Mouse (Mus musculus): ENCODE measurements at regions not wholly inside any gene's neighbourhood (a gene's known extent, or its start where the extent isn't known, plus 50 kb on each side); places are given as distances from the start of the nearest gene placed in this dataset.

GRCm38 (mm10) chr10:111827246-111827645 is 145.2 kb upstream of the Krr1 start:
- Histone ChIP-seq H3K4me1 (ENCODE audit: insufficient read depth, low read depth, low read length) (peaks cover 3% of the 10 kb centered on the region; the same call in 1 of the 2 replicates), H3K4me3 (ENCODE audit: low read depth, low read length) (no peak overlapping the region), H3K9ac (replicated peaks; ENCODE audit: low read depth) (no peak overlapping the region), H3K27ac (ENCODE audit: low read length) (no peak overlapping the region), H3K36me3 (ENCODE audit: insufficient read depth, low read length) (no peaks in the 10 kb centered on the region), H3K4me2 (replicated peaks; ENCODE audit: low read depth, low read length) (no peak overlapping the region), H3K9me3 (ENCODE audit: low read length) (no peaks in the 10 kb centered on the region), H3K27me3 (replicated peaks; ENCODE audit: insufficient read depth, low read length) (no peaks in the 10 kb centered on the region)
- peak; percentile 85 for DNase-seq (ENCODE audit: low spot score)
- TF ChIP-seq CTCF (IDR thresholded peaks at IDR 0.05) (no peak), EP300 (IDR thresholded peaks at IDR 0.05) (peak; percentile 99)
- ATAC-seq: peak; percentile 96
- WGBS: 60% methylated on average over 3 of the region's 3 CpGs

DNA sequence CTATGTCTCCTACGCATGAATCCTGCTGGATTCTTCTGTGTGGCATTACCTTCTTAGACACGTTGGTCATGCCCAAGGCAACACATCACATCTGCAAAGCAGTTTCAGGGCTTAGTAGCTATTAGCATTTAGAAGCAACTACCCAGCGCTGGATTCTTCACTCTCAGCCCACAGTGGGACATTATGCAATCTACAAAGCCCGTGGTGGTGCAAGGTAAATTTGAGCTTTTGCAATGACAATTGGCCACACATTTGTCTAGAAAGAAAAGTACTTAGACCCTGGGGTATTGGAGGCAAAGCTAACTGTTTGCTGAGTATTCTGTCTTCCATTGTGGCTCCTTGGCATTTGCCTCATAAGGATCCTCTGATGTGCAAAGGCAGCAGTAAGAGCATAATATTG is 144.5 kb upstream of the Krr1 start:
- H3K4me2 ChIP-seq (replicated peaks; ENCODE audit: low read depth, low read length): no peak overlapping the region
- no peak overlapping the region for H3K9ac ChIP-seq (replicated peaks; ENCODE audit: low read depth)
- H3K4me1 ChIP-seq (ENCODE audit: insufficient read depth, low read depth, low read length): peaks cover 3% of the 10 kb centered on the region; the same call in 1 of the 2 replicates
- ATAC-seq: peak; percentile 24; the same call in 1 of the 2 replicates
- H3K9me3 ChIP-seq (ENCODE audit: low read length): no peaks in the 10 kb centered on the region
- no peak overlapping the region for H3K4me3 ChIP-seq (ENCODE audit: low read depth, low read length)
- no peaks in the 10 kb centered on the region for H3K36me3 ChIP-seq (ENCODE audit: insufficient read depth, low read length)
- DNase-seq (ENCODE audit: low spot score): peak; percentile 52
- no peak overlapping the region; the same call in 1 of the 2 replicates for H3K27ac ChIP-seq (ENCODE audit: low read length)
- 61% methylated on average over 4 of the region's 4 CpGs for WGBS
- no peaks in the 10 kb centered on the region for H3K27me3 ChIP-seq (replicated peaks; ENCODE audit: insufficient read depth, low read length)
- TF ChIP-seq CTCF (IDR thresholded peaks at IDR 0.05): no peak
- no peak for TF ChIP-seq EP300 (IDR thresholded peaks at IDR 0.05)

- ATAC-seq: no peak
Measured at GRCm38 (mm10) chr10:111828610-111829009, 143.9 kb upstream of the Krr1 start.

DNA sequence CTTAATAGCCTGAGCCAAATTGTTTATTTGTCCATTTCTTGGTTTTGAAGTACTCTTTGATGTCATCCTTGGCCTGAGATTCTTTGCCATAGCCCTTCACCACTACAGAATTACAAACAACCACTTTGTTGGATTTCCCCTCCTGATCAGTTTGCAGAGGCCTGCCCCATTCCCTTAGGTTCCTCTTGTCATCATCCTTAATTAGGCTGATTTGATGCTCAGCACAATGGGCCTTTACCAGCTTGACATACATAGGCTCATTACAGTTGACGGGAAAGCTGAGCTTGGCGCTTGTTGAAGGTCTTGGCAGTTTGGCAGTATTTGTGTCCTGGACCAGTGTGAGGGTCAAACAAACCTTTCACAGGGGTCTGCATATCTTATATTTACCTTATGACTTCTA is 143.2 kb upstream of the Krr1 start:
- Histone ChIP-seq H3K27ac (ENCODE audit: low read length) (no peak overlapping the region), H3K27me3 (replicated peaks; ENCODE audit: insufficient read depth, low read length) (no peaks in the 10 kb centered on the region), H3K4me2 (replicated peaks; ENCODE audit: low read depth, low read length) (no peak overlapping the region), H3K9me3 (ENCODE audit: low read length) (no peaks in the 10 kb centered on the region), H3K36me3 (ENCODE audit: insufficient read depth, low read length) (no peaks in the 10 kb centered on the region), H3K4me3 (ENCODE audit: low read depth, low read length) (no peak overlapping the region), H3K9ac (replicated peaks; ENCODE audit: low read depth) (no peak overlapping the region), H3K4me1 (ENCODE audit: insufficient read depth, low read depth, low read length) (peaks cover 6% of the 10 kb centered on the region; the same call in 1 of the 2 replicates)
- no peak for DNase-seq (ENCODE audit: low spot score)
- TF ChIP-seq EP300 (IDR thresholded peaks at IDR 0.05) (no peak), CTCF (IDR thresholded peaks at IDR 0.05) (no peak)
- ATAC-seq: no peak
- 88% methylated on average over 2 of the region's 2 CpGs for WGBS

More at GRCm38 (mm10) chr10:111828610-111829009, 143.9 kb upstream of the Krr1 start:
- TF ChIP-seq EP300 (IDR thresholded peaks at IDR 0.05) (no peak), CTCF (IDR thresholded peaks at IDR 0.05) (no peak)
- DNase-seq (ENCODE audit: low spot score): peak; percentile 44
- H3K36me3 ChIP-seq (ENCODE audit: insufficient read depth, low read length): no peaks in the 10 kb centered on the region
- WGBS: 69% methylated on average over 4 of the region's 4 CpGs
- no peaks in the 10 kb centered on the region for H3K27me3 ChIP-seq (replicated peaks; ENCODE audit: insufficient read depth, low read length)
- 0 out of 2 replicates have a peak overlapping the region, but pooled peaks have one; percentile 6 for H3K27ac ChIP-seq (ENCODE audit: low read length)
- H3K9me3 ChIP-seq (ENCODE audit: low read length): no peaks in the 10 kb centered on the region
- peaks cover 3% of the 10 kb centered on the region; the same call in 1 of the 2 replicates for H3K4me1 ChIP-seq (ENCODE audit: insufficient read depth, low read depth, low read length)
- no peak overlapping the region for H3K4me2 ChIP-seq (replicated peaks; ENCODE audit: low read depth, low read length)
- no peak overlapping the region for H3K4me3 ChIP-seq (ENCODE audit: low read depth, low read length)
- no peak overlapping the region for H3K9ac ChIP-seq (replicated peaks; ENCODE audit: low read depth)

- H3K9me3 ChIP-seq (ENCODE audit: low read length): no peaks in the 10 kb centered on the region
- no peak for DNase-seq (ENCODE audit: low spot score)
- H3K4me2 ChIP-seq (replicated peaks; ENCODE audit: low read depth, low read length): no peak overlapping the region
- peaks cover 13% of the 10 kb centered on the region; the same call in 1 of the 2 replicates for H3K4me1 ChIP-seq (ENCODE audit: insufficient read depth, low read depth, low read length)
- H3K27ac ChIP-seq (ENCODE audit: low read length): no peak overlapping the region
- no peak for ATAC-seq
- H3K9ac ChIP-seq (replicated peaks; ENCODE audit: low read depth): no peak overlapping the region
- no peaks in the 10 kb centered on the region for H3K27me3 ChIP-seq (replicated peaks; ENCODE audit: insufficient read depth, low read length)
- H3K4me3 ChIP-seq (ENCODE audit: low read depth, low read length): no peak overlapping the region
- H3K36me3 ChIP-seq (ENCODE audit: insufficient read depth, low read length): no peaks in the 10 kb centered on the region
- 14% methylated on average over 1 of the region's 1 CpGs for WGBS
- TF ChIP-seq CTCF (IDR thresholded peaks at IDR 0.05) (no peak), EP300 (IDR thresholded peaks at IDR 0.05) (no peak)
Measured at GRCm38 (mm10) chr10:111831105-111831504, 141.4 kb upstream of the Krr1 start.

DNA sequence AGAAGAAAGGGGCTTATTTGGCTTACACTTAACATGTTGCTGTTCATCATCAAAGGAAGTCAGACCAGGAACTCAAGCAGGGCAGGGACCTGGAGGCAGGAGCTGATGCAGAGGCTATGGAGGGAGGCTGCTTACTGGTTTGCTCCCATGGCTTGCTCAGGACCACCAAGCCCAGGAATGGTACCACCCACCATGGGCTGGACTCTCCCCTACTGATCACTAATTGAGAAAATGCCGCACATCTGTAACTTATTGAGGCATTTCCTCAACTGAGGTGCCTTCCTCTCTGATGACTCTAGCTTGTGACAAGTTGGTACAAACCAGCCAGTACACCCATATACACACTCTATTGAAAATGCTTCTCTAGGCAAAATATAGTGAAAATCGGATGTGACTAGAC is 138.9 kb upstream of the Krr1 start:
- H3K36me3 ChIP-seq (ENCODE audit: insufficient read depth, low read length): no peaks in the 10 kb centered on the region
- TF ChIP-seq EP300 (IDR thresholded peaks at IDR 0.05) (no peak), CTCF (IDR thresholded peaks at IDR 0.05) (no peak)
- H3K4me2 ChIP-seq (replicated peaks; ENCODE audit: low read depth, low read length): no peak overlapping the region
- H3K9ac ChIP-seq (replicated peaks; ENCODE audit: low read depth): no peak overlapping the region
- no peaks in the 10 kb centered on the region for H3K9me3 ChIP-seq (ENCODE audit: low read length)
- no peak overlapping the region for H3K4me3 ChIP-seq (ENCODE audit: low read depth, low read length)
- ATAC-seq (no peak), DNase-seq (ENCODE audit: low spot score) (no peak)
- no peaks in the 10 kb centered on the region for H3K27me3 ChIP-seq (replicated peaks; ENCODE audit: insufficient read depth, low read length)
- WGBS: 86% methylated on average over 2 of the region's 2 CpGs
- peaks cover 13% of the 10 kb centered on the region; the same call in 1 of the 2 replicates for H3K4me1 ChIP-seq (ENCODE audit: insufficient read depth, low read depth, low read length)
- H3K27ac ChIP-seq (ENCODE audit: low read length): no peak overlapping the region

- Histone ChIP-seq H3K27ac (ENCODE audit: low read length) (0 out of 2 replicates have a peak overlapping the region, but pooled peaks have one; percentile 27), H3K4me1 (ENCODE audit: insufficient read depth, low read depth, low read length) (peaks cover 13% of the 10 kb centered on the region; the same call in 1 of the 2 replicates), H3K9ac (replicated peaks; ENCODE audit: low read depth) (no peak overlapping the region), H3K36me3 (ENCODE audit: insufficient read depth, low read length) (no peaks in the 10 kb centered on the region), H3K4me2 (replicated peaks; ENCODE audit: low read depth, low read length) (no peak overlapping the region), H3K27me3 (replicated peaks; ENCODE audit: insufficient read depth, low read length) (no peaks in the 10 kb centered on the region), H3K4me3 (ENCODE audit: low read depth, low read length) (no peak overlapping the region), H3K9me3 (ENCODE audit: low read length) (no peaks in the 10 kb centered on the region)
- ATAC-seq (no peak), DNase-seq (ENCODE audit: low spot score) (no peak)
- 34% methylated on average over 5 of the region's 5 CpGs for WGBS
- TF ChIP-seq EP300 (IDR thresholded peaks at IDR 0.05) (no peak), CTCF (IDR thresholded peaks at IDR 0.05) (no peak)
Measured at GRCm38 (mm10) chr10:111834280-111834679, 138.2 kb upstream of the Krr1 start.

Measured in lung, postnatal 0 days (tissue).